Mouse (Mus musculus) cerebellum, postnatal 25 days (tissue): ENCODE measurements around the gene Dohh.

Experiments
- DNase-seq, 2 experiments: peaks; one replicate each; pipeline ENCODE4 v3.0.0; 2021; ENCODE audit warnings: mixed read lengths in 2 of 2

Dohh gene

DNA sequence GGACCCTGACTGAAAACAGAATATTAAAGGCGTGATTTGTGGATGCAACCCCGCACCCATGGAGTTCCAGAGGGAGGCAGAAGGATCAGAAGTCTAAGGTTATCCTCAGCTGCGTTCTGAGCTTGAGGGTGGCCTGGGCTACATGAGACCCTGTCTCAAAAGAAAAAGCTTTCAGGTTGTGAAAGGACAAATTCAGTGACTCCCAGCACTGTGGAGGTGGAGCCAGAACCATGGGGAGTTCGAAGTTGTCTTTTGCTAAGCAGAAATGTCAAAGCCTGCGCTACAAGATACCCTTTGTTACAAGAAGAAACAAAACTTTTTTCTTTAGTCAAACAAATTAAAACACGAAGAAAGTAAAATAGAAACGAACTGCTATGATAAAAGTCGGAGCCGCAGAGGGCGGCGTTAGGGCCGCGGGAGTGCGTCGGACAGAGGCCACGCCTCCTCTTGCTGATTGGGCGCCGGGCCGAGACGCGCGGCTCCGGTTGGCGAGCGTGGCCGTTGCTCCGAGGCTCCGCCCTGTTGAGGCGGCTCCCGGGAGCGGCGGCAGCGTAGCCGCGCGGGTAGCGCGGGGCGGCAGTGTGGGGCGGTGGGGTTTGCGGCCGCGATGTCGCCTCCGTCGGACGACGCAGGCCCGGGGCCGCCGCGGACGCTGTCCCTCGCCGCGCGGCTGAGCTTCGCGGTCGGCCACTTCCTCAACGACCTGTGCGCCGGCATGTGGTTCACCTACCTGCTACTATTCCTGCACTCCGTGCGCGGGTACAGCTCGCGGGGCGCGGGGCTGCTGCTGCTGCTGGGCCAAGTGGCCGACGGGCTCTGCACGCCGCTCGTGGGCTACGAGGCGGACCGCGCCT lies 27.0 kb upstream of the Dohh start, which contains the start of gene Mfsd12:
Mfsd12 (plus strand) TSS at position 501 of the 854 bp plus-strand sequence.
- peak; percentile 93 to 97 for DNase-seq

- DNase-seq: no peak
Measured at GRCm38 (mm10) chr10:81358209-81358608, 26.0 kb upstream of the Dohh start.

DNA sequence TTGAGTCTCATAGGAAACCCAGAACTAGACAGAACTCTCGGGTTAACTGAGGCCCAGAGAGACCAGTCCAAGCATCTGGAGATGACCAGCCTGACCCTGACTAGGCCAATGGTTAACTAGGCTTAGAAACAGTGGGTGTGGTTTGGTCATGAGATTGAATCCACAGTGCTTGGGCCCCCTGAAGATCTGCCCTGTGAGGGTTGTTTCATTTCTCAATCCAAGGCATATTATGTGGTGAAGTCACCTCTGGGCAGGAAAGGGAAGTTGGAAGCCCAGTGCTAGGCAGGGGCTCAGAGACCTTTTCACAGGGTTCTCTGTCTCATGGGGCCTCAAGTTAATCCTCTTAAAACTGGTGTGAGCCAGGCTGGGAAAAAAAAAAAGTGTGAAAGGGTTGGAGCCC lies 25.4 kb upstream of the Dohh start:
- DNase-seq: no peak

GRCm38 (mm10) chr10:81360721-81361120 lies 23.5 kb upstream of the Dohh start:
- DNase-seq: no peak

DNA sequence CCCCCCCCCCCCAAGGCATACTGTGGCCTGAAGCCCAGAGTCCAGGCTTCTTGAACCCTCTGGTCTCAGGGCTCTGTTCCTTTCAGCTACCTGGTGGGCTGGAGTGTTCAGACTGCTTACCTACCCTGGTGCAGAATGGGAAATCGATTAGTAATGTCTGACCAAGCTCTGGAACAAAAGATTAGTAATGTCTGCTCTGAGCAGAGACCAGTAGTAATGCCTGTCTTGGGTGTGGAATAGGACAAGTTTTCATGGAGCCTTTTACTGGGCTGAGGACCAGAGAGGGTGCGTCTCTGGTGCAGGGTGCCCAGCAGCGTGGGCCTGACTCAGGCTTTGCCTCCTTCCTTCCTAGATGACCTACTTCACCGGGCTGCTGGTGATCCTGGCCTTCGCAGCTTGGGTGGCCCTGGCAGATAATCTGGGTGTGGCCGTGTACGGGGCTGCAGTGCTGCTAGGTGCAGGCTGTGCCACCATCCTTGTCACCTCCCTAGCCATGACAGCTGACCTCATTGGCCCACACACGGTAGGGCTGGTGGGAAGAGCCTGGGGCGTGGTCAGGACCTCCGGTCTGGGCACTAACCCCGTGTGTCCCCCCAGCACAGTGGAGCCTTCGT lies 21.8 kb upstream of the Dohh start:
- DNase-seq: no peak

- peak in 1 of 2 experiments; percentile 47 for DNase-seq
Measured at GRCm38 (mm10) chr10:81363436-81364346, 20.5 kb upstream of the Dohh start.

- peak in 1 of 2 experiments; percentile 58 for DNase-seq
Measured at GRCm38 (mm10) chr10:81364666-81365065, 19.6 kb upstream of the Dohh start.

- DNase-seq: peak in 1 of 2 experiments; percentile 52
Measured at GRCm38 (mm10) chr10:81365073-81365472, 19.2 kb upstream of the Dohh start.

GRCm38 (mm10) chr10:81365672-81366476 lies 18.4 kb upstream of the Dohh start, which contains the start of gene 4930404N11Rik:
4930404N11Rik (minus strand) TSS chr10:81365816.
- DNase-seq: peak in 1 of 2 experiments; percentile 51

GRCm38 (mm10) chr10:81366477-81367206 lies 17.6 kb upstream of the Dohh start:
- DNase-seq: no peak

DNA sequence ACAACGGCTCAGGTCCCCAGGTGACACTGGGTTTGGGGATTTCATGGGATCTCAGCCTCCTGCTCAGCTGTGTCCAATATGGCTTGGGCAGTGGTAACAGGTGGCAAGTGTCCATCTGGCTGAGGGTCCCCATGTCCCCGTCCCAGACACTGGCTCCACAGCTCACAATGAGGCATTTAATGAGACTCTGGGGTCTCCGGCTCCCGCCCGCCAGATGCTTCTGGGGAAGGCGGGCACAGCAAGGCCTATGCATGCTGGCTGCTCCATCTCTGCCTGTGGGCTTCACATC lies 17.1 kb upstream of the Dohh start:
- DNase-seq: no peak

- no peak for DNase-seq
Measured at GRCm38 (mm10) chr10:81375322-81375721, 8.9 kb upstream of the Dohh start.

DNA sequence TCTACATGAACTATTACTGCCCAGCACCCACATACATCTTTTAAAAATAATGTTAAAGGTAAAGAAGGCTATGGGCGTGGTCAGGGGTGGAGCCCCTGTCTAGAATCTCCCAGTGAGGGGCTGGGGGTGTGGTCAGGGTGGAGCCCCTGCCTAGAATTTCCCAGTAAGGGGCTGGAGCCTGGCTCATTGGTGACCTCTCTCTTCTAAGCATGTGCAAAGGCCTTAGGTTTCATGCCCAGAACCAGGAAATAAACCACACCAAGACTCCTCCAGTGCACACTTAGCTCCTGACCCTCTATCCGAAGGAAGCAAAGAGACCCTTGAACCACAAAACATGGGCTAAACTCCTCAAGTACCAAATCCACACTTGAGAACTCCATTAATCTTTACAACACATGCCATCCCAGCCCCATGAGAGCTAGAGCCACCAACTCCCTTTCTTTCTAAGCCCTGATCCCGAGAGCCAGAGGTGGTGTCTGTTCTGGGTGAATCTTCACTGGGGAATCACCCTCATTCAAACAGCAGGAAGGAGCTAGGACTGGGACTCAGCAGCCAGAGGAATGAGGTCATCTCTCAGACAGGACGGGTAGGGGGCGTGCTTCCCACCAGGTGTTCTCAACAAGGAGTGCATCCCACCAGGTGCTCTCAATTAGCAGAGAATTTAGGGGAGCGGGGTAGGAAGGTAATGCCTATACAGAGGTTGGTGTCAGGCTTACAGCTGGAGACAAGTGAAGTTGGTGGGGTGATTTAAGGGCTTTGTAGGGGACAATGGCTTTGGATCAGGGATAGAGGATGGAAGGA lies 7.5 kb upstream of the Dohh start:
- DNase-seq: no peak

DNA sequence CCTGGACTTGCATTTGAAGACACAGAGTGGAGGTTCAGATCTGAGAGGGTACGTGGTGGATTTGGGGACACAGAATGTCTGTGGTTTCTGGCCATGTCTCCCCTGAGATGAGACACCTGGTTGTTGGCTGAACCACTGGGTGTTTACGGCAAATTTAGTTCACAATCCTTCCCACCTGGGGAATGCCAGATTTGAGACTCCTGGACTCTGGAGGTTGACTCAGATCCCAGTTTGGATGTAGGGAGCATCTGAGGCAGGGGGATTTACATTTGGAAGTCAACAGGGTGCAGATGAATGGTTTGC lies 6.9 kb upstream of the Dohh start:
- DNase-seq: no peak

DNA sequence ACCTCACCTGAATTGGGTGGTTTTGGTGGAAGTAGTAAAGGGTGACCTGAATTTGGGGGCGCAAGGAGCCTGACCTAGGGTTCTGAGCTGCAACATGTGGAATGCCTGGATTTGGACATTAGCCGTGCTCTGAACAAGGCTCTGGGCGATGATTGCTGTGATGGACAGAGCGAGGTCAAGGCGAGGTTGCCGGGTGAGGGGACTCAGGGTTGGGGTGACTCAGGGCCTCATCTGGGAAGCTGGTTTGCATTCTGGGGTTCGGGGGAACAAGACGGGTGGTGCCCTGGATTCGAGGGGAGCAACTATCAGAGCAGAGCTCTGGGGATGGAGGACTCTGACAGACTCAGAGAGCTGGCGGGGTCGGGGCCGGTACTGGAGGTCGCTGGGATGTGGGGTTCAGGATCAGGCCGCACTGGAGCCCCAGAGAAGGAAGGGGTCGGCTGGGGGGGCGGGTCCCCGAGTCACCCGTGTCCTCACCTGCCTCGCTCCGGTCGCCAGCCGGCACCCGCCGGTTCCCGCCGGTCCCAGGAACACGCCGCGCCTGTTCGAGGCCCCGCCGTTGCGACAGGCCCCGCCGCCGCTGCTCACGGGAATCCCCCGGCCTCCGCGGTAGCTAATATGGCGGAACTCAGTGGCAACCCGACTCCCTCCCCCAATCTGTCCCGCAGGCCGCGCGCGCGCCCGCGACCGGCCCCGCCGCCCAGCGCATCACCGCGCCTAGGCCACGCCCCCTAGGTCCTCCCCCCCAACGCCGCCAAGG lies 6.3 kb upstream of the Dohh start, which contains the start of gene Fzr1:
Fzr1 (minus strand) TSS at position 724 of the 760 bp plus-strand sequence.
- no peak for DNase-seq

DNA sequence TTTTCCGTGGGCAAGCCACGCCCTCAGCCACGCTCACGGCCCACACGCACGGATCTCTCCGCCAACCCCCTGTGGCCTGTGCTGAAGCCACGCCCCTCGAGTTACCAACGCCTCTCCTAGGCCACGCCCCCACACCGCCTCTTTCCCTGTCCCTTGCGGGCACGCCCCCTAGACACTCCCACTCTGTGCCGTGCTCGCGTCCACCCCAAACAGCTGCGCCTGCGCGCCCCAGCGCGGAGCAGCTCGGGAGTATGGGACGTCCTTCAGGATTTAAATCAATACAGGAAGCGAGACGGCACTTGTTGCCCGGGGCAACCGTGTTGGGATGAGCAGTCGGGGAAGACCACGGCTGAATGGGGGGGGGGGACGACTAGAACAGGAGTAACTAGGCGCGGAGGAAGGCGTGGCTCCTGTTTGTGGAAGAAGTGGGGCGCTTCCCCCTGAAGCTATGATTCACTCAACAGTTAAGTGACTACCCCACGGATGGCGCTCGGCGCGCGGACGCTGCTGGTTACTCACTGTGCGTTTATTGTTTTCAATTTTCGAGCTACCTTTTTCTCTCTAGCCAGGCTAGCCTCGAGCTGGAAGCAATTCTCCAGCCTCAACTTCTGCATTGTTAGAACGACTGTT lies 5.6 kb upstream of the Dohh start:
- peak; percentile 100 for DNase-seq

DNA sequence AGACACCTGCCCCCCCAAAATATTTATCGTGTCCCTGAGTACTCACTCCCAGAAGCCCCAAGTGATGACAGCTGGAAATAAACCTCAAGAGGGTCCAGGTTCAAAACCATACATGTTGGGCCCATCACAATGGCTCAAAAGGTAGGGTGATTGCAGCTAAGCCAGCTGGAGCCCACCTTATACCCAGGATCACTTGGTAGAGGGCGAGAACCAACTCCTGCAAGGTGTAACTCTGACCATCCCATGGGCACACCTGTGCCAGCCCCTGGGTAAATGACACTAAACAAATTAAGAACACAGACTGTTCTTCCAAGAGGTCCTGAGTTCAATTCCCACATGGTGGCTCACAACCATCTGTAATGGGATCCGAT lies 5.1 kb upstream of the Dohh start:
- DNase-seq: no peak

DNA sequence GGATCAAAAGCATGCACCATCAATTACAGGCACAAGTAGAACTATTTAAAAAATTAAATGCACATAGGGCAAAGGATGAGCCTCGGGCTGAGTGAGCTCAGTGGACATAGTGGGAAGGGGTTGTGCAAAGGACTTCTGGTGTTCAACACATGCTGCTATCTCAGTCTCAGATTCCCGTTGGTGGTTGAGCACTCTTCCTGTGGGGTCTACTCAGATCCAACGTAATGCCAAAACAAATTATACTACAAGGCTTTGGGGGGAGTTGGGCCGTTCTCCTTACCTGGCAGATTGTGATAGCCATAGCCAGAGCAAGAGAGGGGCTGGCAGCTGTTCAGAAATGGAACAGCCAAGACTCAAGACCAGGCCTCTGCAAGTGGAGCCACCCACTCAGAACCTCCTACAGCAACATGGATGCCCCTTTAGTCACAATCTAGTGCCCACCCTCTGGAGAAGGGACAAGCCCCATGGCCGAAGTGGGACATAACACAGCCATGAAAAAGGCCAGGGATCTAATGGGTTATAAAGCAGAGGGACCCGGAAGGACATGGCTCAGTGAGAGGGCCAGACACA lies 4.3 kb upstream of the Dohh start:
- no peak for DNase-seq

DNA sequence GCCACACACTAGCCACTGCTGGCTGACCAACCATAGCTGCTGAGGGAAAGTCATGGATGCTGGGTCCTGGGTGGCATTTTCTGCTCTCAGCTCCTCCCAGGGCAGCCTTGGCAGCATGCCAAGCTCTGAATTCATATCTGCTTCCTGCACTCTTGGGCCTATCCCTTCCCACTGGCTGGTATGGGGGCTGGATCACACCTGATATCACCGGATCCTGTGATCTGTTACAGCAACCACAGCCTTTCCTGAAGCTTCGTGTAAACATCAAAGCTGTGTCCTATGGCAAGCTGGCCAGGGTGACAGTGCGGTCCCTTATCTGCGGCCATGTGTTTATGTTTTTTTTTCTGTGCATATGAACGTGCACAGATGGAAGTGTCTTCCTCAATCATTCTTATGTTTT lies 2.2 kb upstream of the Dohh start:
- no peak for DNase-seq
